10 mouse cellular contexts compared by ENCODE assay signal in the genomic region with DNA sequence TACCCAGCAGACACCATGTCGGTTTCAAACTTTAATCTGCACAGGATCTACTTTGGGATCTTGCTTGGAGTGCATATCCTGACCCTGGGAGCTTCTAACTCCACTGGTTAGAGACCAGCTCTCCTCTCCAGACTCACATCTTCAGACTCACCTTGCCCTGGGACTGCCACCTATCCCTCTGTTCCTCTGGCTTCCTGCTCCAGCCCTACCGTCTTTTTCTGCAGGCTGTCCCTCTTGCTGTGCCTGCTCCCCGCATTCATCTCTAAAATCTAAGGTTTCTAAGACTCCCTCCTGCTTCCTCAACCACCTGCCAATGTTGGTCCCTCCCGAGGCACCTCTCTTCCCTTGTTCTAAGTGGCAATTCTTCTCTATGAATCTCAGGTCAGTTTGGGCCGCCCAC.
A peak's percentile ranks its signal among the peaks of the same experiment; 100 is the strongest.
DNase-seq lines count a peak whose midpoint lies in the region; ATAC-seq and TF ChIP-seq lines count a peak whose summit lies in the region.
"Had no signal": no experiment of that assay in that cellular context is flagged by ENCODE, and none has a peak within 500 bp of the region (broad histone marks: within the 10 kb centered on the region; RNA-seq: fewer than 3 reads in every experiment).

No protein-coding gene starts in this region.

- TF ChIP-seq CTCF in liver, postnatal 0 days (IDR thresholded peaks at IDR 0.05; ENCODE audit: low read depth), result no peak

- H3K4me3 ChIP-seq in liver, postnatal 0 days (ENCODE audit: low read depth, low read length), result no peak overlapping the region
- no peak overlapping the region for H3K4me3 ChIP-seq in forebrain, embryonic 12.5 days (replicated peaks)
- H3K4me3 ChIP-seq: liver, embryonic 13.5 days had no signal

- H3K9ac ChIP-seq in liver, postnatal 0 days (replicated peaks), result no peak overlapping the region
- H3K9ac ChIP-seq in forebrain, embryonic 12.5 days, result no peak overlapping the region
- H3K9ac ChIP-seq: liver, embryonic 13.5 days had no signal

- no peaks in the 10 kb centered on the region for H3K27me3 ChIP-seq in liver, postnatal 0 days (ENCODE audit: insufficient read depth, low read length)
- no peaks in the 10 kb centered on the region for H3K27me3 ChIP-seq in forebrain, embryonic 12.5 days
- H3K27me3 ChIP-seq: liver, embryonic 13.5 days had no signal

- DNase-seq in liver, result peak; percentile 50
- no peak for DNase-seq in liver, postnatal 0 days
- DNase-seq in embryo, embryonic 10.5 days (ENCODE audit: low spot score), result peak; percentile 79
- DNase-seq in kidney, adult 11 months, result peak; percentile 21
- peak; percentile 27 for DNase-seq in ovary, postnatal 14 days (ENCODE audit: low spot score)
- DNase-seq in cerebellum, postnatal 14 days, result no peak
- no peak for DNase-seq in c-Kit-positive CD71-positive TER-119-positive erythroid progenitor cells, embryonic 14.5 days (ENCODE audit: low spot score)
- DNase-seq: liver, embryonic 13.5 days had no signal

- H3K4me1 ChIP-seq in liver, postnatal 0 days (ENCODE audit: insufficient read depth), result no peaks in the 10 kb centered on the region
- H3K4me1 ChIP-seq in forebrain, embryonic 12.5 days, result no peaks in the 10 kb centered on the region

- no peaks in the 10 kb centered on the region; the same call in 1 of the 2 replicates for H3K9me3 ChIP-seq in liver, postnatal 0 days (ENCODE audit: low read length)
- H3K9me3 ChIP-seq in forebrain, embryonic 12.5 days, result no peaks in the 10 kb centered on the region
- H3K9me3 ChIP-seq: liver, embryonic 13.5 days had no signal

- 29% methylated on average over 5 of the region's 5 CpGs for WGBS in liver, postnatal 0 days (ENCODE audit: insufficient replicate concordance)
- 30% methylated on average over 5 of the region's 5 CpGs for WGBS in forebrain, embryonic 12.5 days

- ATAC-seq in liver, postnatal 0 days, result no peak
- no peak for ATAC-seq in forebrain, embryonic 12.5 days (ENCODE audit: low FRiP score)
- ATAC-seq: forebrain, embryonic 16.5 days had no signal

- H3K36me3 ChIP-seq in liver, postnatal 0 days (replicated peaks; ENCODE audit: insufficient read depth, low read length), result no peaks in the 10 kb centered on the region
- H3K36me3 ChIP-seq in forebrain, embryonic 12.5 days (replicated peaks), result no peaks in the 10 kb centered on the region
- H3K36me3 ChIP-seq: liver, embryonic 13.5 days had no signal

- H3K4me2 ChIP-seq in liver, postnatal 0 days (ENCODE audit: low read depth, low read length), result no peak overlapping the region
- H3K4me2 ChIP-seq in forebrain, embryonic 12.5 days, result no peak overlapping the region
- H3K4me2 ChIP-seq: liver, embryonic 13.5 days had no signal

- no peak overlapping the region for H3K27ac ChIP-seq in liver, postnatal 0 days (ENCODE audit: low read depth)
- H3K27ac ChIP-seq in forebrain, embryonic 12.5 days, result no peak overlapping the region
- H3K27ac ChIP-seq: liver, embryonic 13.5 days had no signal

- TF ChIP-seq EP300 in liver, postnatal 0 days (IDR thresholded peaks at IDR 0.05; ENCODE audit: low read depth), result no peak

Comparison
In these comparisons a context has a peak if more than half of its experiments do, and no peak if none do; other contexts are left out.
1. DNase-seq: peak in liver (single experiment), embryo, embryonic 10.5 days (single experiment), kidney, adult 11 months (single experiment) and ovary, postnatal 14 days (single experiment); none in liver, postnatal 0 days (single experiment), cerebellum, postnatal 14 days (0 of 2) and c-Kit-positive CD71-positive TER-119-positive erythroid progenitor cells, embryonic 14.5 days (single experiment).